Mouse (Mus musculus): Measurements from ENCODE around the gene Grik5. TPM values are rescaled to one million over a fixed set of nuclear protein-coding genes. Genes with fewer than 3 reads are reported as not detected.

Grik5 gene
- total RNA-seq, 2 experiments from 2014 or later: 213 to 225 TPM

DNA sequence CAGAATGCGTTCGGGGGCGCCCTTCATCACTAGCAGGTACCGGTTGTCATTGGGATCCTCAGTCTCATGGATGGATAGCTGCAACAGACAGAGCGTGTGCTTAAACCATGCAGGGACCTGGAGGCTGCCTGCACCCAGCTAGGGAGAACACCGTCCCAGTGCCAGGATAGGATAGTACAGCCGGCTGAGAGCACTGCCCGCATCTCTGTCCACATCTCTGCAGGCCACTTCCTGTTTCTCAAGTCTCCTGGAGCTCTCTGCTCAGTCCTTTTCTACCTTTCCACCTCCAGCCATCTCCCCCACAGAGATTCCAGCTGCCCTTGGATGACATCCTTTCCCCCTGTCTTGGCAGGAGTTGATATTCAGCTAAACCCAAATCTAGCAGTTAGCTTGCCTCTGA lies 81.7 kb downstream of the Grik5 start:
- DNase-seq (ENCODE audit: low spot score in 2 of 2): no peak

DNA sequence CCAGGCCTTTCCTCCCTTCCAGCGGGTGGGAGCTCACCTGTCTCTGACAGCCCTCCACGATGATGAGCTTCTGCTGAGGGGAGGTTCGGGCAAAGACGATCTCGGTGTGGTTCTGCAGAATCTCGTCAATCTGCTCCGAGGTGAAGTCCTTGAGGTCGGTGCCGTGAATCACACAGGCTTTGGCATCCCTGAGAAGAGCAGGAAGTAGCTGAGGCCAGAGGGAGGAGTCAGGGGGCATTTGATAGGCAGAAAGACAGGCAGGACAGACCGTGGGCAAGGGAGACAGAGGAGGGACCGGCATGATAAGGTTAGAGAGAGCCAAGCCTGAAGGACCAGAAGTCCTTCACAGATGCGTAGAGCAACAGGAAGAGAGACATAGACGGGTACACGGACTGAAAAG lies 84.2 kb downstream of the Grik5 start:
- no peak for DNase-seq (ENCODE audit: low spot score in 2 of 2)

DNA sequence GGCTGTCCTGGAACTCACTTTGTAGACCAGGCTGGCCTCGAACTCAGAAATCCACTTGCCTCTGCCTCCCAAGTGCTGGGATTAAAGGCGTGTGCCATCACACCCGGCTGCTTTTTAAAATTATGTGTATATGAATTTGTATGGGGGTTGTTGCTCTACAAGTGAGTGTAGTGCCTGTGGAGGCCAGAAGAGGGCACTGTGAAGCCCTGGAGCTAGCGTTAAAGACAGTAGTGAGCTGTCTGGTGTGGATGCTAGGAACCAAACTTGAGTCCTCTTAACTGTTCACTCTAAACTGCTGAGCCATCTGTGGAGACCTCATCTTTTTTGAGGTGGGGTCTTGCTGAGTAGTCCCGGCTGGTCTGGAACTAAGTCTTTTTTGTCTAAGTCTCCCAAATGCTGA lies 86.3 kb downstream of the Grik5 start:
- no peak for DNase-seq (ENCODE audit: low spot score in 2 of 2)

DNA sequence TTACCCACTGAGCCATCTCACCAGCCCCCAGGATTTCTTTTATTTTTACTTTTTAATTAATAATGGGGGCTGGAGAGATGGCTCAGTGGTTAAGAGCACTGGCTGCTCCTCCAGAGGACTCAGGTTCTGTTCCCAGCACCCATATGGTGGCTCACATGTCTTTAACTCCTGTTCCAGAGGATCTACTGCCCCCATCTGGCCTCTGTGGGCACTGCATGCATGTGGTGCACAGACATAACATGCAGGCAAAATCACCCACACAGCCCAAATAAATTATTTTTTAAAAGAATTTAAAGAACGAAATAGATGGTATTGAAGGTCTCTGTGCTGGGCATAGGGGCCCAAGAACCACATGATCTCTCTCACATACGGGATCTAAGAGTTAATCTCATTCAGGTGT lies 87.8 kb downstream of the Grik5 start:
- DNase-seq (ENCODE audit: low spot score in 2 of 2): no peak

DNA sequence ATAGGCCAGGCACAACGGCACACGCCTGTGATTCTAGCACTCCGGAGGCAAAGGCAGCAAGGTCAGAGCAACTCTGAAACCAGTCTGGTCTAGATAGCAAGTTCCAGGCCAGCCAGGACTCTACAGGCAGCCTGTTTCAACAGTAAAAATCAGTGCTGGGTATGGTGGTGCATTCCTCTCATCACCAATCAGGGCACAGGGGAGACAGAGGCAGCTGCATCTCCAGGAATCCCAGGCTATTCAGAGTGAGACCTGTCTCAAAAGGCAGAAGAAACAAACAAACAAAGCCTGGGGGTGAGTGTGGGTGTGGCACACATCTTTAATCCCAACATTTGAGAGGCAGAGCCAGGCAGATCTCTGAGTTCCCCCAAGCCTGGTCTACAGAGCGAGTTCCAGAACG lies 88.8 kb downstream of the Grik5 start:
- no peak for DNase-seq (ENCODE audit: low spot score in 2 of 2)

DNA sequence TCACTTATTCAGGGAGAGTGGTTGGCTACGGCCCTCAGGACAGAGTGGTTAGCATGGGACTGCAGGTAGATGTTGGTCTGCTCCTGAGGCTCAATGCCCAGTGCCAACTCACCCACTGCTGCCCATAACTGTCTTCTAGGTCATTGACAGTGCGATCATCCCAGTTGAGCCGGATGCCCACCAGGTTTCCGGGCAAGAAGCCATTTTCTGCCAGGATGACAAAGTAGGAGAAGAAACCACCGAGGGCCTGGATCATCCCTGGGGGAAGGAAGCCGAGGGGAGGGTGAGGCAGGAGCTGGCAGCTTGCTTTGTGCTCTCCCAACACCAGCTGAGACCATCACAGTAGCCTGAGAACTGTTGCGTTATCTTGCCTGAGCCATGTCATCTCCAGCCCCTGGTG lies 91.7 kb downstream of the Grik5 start:
- DNase-seq (ENCODE audit: low spot score in 2 of 2): no peak

DNA sequence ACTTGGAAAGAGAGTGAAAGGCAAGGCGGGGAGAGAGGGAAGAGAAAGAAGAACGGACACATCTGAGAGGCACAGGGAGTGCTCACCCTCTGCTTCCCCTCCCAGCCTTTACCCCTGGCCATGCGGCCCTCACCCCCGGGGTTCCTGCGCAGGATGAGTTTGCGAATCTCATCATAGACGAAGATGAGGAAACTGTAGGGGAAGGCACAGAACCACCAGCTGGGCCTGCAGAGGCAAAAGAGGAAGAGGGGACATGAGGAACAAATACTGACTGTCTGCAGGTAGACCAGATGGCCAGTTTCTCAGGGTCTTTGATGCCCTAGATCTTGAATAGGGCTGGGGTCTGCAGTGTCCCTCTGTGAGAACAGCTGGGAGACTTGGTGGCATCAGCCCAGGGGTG lies 93.4 kb downstream of the Grik5 start:
- no peak for DNase-seq (ENCODE audit: low spot score in 2 of 2)

DNA sequence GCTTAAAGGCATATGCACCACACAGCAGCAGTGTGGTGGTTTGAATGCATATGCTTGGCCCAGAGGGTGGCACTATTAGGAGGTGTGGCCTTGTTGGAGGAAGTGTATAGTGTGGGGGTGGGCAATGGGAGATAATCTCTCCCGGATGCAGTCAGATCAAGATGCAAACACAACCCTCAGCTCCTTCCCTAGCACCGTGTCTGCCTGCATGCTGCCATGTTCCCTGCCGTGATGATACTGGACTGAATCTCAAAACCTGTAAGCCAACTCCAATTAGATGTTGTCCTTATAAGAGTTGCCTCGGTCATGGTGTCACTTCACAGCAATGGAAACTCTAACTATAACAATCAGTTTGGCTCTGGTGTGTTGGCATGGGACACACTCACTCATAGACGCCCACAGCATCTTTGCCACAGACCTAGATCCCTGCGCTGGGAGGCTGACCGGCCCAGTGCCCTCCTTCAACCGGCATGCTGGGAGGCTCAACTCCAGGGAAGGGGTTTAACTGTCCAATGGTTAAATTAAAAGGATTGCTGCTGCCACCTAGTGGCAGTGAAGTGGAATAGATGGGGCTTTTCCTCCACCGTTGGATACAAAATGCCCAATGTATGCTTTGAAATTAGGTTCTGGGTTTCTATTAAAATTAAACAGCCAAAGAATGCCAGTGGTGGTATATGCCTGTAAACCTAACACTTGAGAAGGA lies 97.1 kb downstream of the Grik5 start:
- peak in 1 of 2 experiments; percentile 52 for DNase-seq (ENCODE audit: low spot score in 2 of 2)

DNA sequence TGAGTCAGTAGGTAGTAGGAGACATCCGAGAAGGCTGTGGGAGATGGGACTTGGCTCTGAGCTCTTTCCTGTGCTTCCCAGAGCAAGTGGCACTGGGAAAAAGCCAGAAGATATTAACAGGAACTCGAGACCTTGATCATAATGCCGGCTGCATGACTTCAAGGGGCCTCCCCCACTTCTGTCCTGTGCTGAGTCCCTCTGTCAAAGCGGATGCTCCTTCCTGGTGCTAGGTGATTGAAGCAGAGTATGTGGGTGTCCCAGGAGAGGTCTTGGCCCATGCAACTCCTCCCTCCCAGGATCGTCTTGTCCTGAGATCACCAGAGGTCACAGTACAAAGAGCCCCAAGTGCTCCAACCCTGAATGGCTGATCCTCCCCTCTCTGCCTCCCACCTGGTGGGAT lies 98.2 kb downstream of the Grik5 start:
- DNase-seq (ENCODE audit: low spot score in 2 of 2): no peak

DNA sequence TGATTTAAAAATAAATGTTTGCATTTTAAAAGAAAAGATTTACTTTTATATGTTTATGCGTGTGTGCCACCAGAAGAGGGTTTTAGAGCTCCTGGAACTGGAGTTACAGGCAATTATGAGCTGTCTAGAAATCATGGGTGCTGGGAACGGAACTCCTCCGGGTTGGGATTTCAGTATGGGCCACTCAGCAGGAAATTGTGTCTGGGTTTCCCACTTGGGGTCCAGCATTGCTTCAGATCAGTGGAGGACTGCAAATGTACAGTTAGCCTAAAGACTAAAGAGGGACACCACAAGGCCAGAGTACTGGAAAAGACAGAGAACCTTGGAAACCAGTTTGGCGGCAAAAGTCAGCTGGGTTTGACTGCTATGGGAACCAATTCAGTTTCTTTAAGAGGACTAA lies 98.9 kb downstream of the Grik5 start:
- no peak for DNase-seq (ENCODE audit: low spot score in 2 of 2)

DNA sequence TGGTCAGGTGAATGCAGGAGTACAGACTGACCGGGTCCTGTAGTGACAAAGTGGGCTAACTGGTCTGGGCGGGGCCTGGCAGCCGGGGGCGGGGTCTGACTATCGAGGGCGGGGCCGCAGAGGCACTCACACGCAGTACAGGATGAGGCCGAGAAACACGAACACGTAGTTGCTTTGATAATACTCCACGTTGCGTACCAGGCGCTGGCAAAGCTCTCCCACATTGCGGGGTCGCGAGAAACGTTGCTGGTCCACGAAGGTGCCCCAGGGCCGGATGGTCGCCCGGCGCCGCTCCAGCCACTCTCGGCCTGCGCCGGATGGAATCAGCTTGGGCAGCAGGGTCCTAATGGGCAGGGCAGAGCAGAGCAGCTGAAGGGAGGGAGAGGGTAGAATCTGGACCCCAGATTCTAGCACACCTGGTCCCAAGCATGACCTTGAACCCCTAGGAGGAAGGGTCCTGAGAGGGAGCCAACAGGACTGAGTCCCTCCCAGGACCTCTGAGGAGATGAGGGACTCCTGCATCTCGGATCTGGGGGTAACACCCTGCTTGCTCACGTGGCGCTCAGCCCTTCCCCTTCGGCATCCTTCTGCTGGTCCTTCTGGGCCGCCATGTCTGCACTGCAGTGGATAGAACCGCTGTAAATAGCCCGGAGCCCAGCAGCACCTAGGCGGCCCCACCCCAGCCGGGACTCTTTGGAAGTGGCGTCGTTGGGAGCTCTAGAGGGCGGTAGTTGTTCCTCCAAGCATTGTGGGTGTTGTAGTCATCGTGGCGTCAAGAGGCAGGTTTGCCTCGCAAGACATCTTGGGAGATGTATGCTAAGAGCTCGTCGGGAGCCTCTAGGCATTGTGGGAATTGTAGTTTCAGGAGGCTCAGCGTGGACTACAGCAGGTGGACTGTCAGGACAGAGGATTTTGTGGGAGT lies 99.9 kb downstream of the Grik5 start, which contains the start of gene Rabac1:
Rabac1 (minus strand) TSS at position 783 of the 922 bp plus-strand sequence.
- peak; percentile 93 to 97 for DNase-seq (ENCODE audit: low spot score in 2 of 2)

DNA sequence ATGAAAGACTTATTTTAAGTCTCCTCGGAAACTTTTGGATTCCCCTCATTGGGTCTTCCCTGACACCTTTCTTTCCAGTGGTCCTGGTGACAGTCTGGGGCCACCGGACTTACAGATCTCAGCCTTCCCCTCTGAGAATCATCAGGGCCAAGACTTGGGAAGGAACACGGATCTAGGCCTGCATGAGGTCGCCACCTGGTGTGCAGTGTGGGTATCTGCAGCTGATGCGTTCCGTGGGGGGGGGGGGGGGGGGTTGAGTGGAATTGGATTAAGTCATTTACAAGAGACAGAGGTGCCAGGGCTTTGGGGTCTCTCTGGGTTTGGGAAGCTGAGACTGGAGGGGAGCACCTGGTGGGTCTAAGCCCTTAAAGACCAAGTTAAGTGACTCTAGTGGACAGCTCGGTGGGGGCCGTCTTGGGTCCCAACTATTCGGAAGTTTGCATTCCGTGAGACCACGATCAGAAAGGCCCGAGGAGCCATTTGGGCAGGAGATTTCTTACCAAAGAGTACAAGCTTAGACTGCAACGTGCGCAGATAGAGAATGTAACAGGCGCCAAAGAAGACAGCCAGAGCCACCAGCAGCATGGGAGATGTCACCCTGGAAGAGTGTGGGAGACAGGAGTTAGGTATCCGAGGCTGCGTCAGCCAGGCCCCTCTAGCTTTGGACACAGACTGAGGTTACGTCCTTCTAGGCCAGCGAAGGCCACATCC lies 100.7 kb downstream of the Grik5 start:
- peak in 1 of 2 experiments; percentile 44 for DNase-seq (ENCODE audit: low spot score in 2 of 2)

DNA sequence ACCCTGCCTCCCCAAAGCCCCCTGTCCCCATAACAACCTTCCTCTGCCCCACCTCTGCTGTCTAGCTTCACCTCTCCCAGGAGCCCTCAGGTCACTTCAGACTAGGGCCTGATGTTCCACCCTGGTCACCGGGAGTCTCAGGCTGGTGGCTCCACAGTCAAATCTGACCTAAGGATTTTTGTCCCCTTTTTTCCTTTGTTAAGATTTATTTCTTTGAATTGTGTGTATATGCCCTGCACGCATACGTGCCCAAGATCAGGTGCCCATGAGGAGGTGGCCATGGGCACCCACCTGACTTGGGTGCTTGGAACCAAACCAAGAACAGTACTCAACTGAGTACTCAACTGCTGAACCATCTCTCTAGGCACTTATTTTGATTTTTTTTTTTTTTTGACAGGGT lies 101.8 kb downstream of the Grik5 start:
- DNase-seq (ENCODE audit: low spot score in 2 of 2): peak in 1 of 2 experiments; percentile 4

DNA sequence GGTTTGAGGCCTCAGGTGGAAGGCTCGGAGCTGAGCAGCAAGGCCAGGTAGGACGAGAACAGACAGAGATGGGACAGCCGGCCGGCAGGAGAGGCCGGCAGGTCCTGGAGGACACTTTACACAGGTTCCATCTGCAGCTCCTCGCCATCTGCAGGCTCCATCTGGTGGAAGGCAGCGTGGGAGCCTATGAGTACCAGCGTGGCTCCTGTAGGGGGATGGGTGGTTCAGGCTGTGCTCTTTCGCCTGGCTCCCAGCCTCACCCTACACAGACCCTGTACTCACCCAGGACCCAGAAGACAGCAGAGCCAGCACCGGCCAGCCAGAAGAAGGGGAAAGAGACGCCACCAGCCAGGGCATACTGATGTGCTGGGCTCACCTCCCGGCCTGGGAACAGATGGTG lies 102.3 kb downstream of the Grik5 start:
- DNase-seq (ENCODE audit: low spot score in 2 of 2): peak; percentile 51 to 86

DNA sequence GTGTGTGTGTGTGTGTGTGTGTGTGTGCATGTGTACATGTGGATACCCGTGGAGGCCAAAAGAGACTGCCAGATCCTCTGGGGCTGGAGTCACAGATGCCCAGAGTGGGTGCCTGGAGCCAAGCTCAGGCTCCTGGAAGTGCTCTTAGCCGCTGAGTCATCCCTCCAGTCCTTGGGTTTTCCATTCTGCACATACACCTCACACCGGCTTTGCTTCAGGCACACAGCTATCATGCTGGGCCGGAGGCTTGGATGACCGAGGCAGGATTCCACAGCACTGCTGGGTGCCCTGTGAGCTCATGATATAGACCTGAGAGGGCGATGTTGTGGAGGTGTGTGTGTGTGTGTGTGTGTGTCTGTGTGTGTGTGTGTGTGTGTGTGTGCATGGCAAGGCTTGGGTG lies 103.7 kb downstream of the Grik5 start:
- no peak for DNase-seq (ENCODE audit: low spot score in 2 of 2)

DNA sequence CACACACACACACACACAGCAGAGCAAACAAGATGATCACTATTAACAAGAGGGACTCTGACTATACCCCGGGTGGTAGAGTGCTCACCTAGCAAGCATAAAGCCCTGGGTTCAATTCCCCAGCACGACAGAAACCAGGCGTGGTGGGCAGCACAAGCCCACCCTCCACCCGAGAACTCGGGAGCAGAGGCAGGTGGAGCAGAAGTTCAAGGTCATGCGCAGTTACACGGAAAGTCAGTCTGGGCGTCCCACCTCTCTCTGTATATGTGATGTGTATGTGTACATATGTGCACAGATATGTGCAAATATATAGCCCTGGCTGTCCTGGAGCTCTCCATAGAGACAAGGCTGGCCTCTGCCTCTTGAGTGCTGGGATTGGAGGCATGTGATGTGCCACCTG lies 104.2 kb downstream of the Grik5 start:
- no peak for DNase-seq (ENCODE audit: low spot score in 2 of 2)

DNA sequence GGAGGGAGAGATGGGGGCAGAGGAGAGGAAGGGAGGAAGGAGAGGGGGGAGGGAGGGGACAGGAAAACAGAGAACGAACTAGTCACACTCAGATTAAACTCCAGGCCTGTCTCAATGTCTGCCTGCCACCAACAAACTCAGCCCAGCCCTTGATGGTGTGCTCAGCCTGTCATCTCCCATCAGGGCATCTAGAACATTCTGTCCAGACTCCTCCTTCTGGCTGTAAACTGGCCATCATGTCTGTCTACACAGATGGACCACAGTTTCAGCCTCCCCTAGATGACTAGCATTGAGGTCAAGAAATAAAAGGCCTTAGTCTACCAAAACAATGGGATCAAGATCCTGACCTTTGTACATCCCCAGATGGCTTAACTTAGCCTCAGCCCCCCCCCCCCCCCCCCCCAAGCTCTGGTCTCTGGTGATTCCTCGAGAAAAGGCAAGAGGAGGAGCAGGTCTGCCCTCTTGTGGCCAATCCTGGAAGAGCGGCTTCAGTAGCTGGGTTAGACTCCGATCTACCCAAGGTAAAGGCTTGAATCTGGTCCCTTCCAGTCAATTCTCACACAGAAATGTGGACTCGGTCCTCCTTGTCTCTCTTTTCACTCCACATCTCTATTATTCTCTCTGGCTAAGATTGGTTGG lies 107.1 kb downstream of the Grik5 start:
- peak; percentile 72 to 92 for DNase-seq (ENCODE audit: low spot score in 2 of 2)

DNA sequence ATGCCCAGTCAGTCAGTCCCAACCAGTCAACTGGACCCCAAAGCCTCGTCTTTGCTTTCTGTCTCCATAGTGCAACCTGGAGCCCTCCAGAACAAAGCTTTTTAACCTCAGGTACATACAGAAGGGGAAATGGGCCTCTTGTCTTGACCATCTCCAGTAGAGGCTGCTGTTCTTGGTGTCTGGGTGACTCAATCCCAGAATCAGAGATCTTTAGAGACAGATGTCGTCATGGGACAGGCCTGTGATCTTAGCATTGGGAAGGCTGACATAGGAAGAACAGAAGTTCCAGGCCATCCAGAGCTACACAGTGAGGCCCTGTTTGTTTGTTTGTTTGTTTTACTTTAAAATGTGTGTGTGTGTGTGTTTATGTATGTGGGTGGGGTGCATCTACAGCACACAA lies 107.9 kb downstream of the Grik5 start:
- no peak for DNase-seq (ENCODE audit: low spot score in 2 of 2)
